Mouse (Mus musculus) small intestine, adult 2 months (tissue): ENCODE measurements at regions not wholly inside any gene's neighbourhood (a gene's known extent, or its start where the extent isn't known, plus 50 kb on each side); places are given as distances from the start of the nearest gene placed in this dataset.

Experiments
- CTCF ChIP-seq: fragments of 200-500 bp; IDR thresholded peaks from 2 replicates; pipeline ENCODE4 v1.5.1; 2012; ENCODE audit warnings: low read depth, mild to moderate bottlenecking, control low read depth, inconsistent platforms, low read length, moderate library complexity, mixed read lengths; ENCODE audit not compliant: insufficient replicate concordance, insufficient read length; ENCODE audit errors: extremely low read depth
- POLR2A ChIP-seq: fragments of 200-500 bp; IDR thresholded peaks from 2 replicates; pipeline ENCODE4 v1.6.1; 2012; ENCODE audit warnings: low read depth, mild to moderate bottlenecking, control low read depth, inconsistent platforms, low read length, moderate library complexity

DNA sequence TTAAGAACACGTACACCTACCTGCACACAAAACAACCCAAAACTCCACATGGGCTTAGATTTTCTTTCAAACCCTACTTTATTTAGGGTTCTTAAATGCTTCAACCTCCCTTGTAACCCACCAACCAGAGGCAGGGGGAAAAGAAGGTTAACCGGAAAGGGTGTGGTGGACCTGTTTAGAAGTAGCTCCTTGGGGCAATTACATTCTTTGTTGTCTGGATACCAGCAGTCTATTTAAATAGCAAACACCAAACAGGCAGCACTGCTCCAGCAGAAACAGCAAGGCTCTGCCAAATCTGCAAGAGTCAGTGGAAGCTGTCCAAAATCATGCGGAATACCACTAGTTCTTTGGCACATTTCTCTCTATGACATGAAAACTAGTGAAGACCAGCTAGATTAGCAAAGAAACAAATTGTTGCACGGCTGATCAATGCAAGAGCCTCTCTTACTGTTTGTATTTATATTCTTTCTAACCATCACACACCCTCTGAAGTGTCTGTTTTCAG is 490.3 kb downstream of the Rapgef2 start:
- TF ChIP-seq CTCF, result no peak
- no peak for TF ChIP-seq POLR2A
